Mouse (Mus musculus): ENCODE data around the gene Nfix. TPM values are rescaled to one million over a fixed set of nuclear protein-coding genes. Genes with fewer than 3 reads are reported as not detected.

Gene Nfix
- total and polyA plus RNA-seq, 3 experiments, result 68.7 to 297 (median 274) TPM

- no peak overlapping the region for H3K4me3 ChIP-seq
- no peak overlapping the region for H3K27ac ChIP-seq
- 63% methylated on average over 4 of the region's 4 CpGs for WGBS
- intact Hi-C loops (cut with DNase I), result no loop called here
- H3K79me2 ChIP-seq (replicated peaks; ENCODE audit: control insufficient read depth, insufficient read depth, low read length), result no peaks in the 10 kb centered on the region
- H3K4me1 ChIP-seq (ENCODE audit: control insufficient read depth, insufficient read depth, low read length), result no peaks in the 10 kb centered on the region
- H3K36me3 ChIP-seq (ENCODE audit: control insufficient read depth, insufficient read depth, low read length), result no peaks in the 10 kb centered on the region
- DNase-seq, result no peak
- TF ChIP-seq EP300 (IDR thresholded peaks at IDR 0.05; ENCODE audit: insufficient read depth, low read depth, low read length), result no peak
- no peak for TF ChIP-seq POLR2A (IDR thresholded peaks at IDR 0.05; ENCODE audit: insufficient read depth, low read depth, low read length)
- no peak overlapping the region for H3K9ac ChIP-seq (ENCODE audit: low read depth, low read length)
- no peaks in the 10 kb centered on the region for H3K27me3 ChIP-seq (ENCODE audit: control insufficient read depth, insufficient read depth, low read length)
Observed at GRCm38 (mm10) chr8:84825636-84826035, 25.5 kb upstream of the Nfix start.

- Histone ChIP-seq H3K27me3 (ENCODE audit: control insufficient read depth, insufficient read depth, low read length) (no peaks in the 10 kb centered on the region), H3K79me2 (replicated peaks; ENCODE audit: control insufficient read depth, insufficient read depth, low read length) (no peaks in the 10 kb centered on the region), H3K27ac (no peak overlapping the region), H3K9ac (ENCODE audit: low read depth, low read length) (no peak overlapping the region), H3K36me3 (ENCODE audit: control insufficient read depth, insufficient read depth, low read length) (no peaks in the 10 kb centered on the region), H3K4me3 (no peak overlapping the region), H3K4me1 (ENCODE audit: control insufficient read depth, insufficient read depth, low read length) (no peaks in the 10 kb centered on the region)
- intact Hi-C loops (cut with DNase I), result loop anchor here (5.0 kb wide), 1 partner anchor 461 kb away; no protein-coding TSS in a partner anchor
- TF ChIP-seq EP300 (IDR thresholded peaks at IDR 0.05; ENCODE audit: insufficient read depth, low read depth, low read length) (no peak), CTCF (IDR thresholded peaks at IDR 0.05) (peak; percentile 84)
- DNase-seq, result peak; percentile 60 to 71
- 2% methylated on average over 18 of the region's 18 CpGs for WGBS
Observed at GRCm38 (mm10) chr8:84823653-84824052, 23.5 kb upstream of the Nfix start.

DNA sequence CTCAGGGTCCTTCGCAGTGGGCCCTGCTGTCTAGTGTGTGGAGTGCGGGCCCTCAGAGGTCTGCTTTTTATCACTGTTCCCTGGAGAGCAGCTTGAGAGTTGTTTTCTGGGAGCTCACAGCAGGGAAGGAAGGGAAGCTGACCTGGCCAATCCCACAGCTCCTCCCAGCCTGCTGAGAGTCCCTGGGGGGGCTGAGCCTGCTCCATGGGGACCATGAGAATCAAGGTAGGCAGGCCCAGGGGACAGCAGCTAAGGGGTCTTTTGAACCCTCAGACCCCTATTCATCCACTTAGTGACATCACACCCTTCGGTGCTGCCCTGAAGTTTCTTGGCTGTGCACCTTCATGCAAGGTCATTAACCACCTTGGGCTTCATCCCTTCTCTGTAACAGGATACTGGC is 22.6 kb upstream of the Nfix start, which contains the start of gene Dand5:
Gene Dand5, minus strand, starts transcription at position 101 of the 400 bp plus-strand sequence.
- no peaks in the 10 kb centered on the region for H3K36me3 ChIP-seq (ENCODE audit: control insufficient read depth, insufficient read depth, low read length)
- no peaks in the 10 kb centered on the region for H3K79me2 ChIP-seq (replicated peaks; ENCODE audit: control insufficient read depth, insufficient read depth, low read length)
- H3K4me3 ChIP-seq, result no peak within 1 kb of the TSS
- no peaks in the 10 kb centered on the region for H3K27me3 ChIP-seq (ENCODE audit: control insufficient read depth, insufficient read depth, low read length)
- H3K4me1 ChIP-seq (ENCODE audit: control insufficient read depth, insufficient read depth, low read length), result no peaks in the 10 kb centered on the region
- H3K27ac ChIP-seq, result no peak within 1 kb of the TSS
- TF ChIP-seq CTCF (IDR thresholded peaks at IDR 0.05) (no peak), EP300 (IDR thresholded peaks at IDR 0.05; ENCODE audit: insufficient read depth, low read depth, low read length) (no peak), POLR2A (IDR thresholded peaks at IDR 0.05; ENCODE audit: insufficient read depth, low read depth, low read length) (no peak)
- no peak within 1 kb of the TSS for H3K9ac ChIP-seq (ENCODE audit: low read depth, low read length)
- 59% methylated on average over 3 of the region's 3 CpGs for WGBS
- intact Hi-C loops (cut with DNase I), result loop anchor here (5.0 kb wide), 1 partner anchor 460 kb away; no protein-coding TSS in a partner anchor
- no peak for DNase-seq

- TF ChIP-seq POLR2A (IDR thresholded peaks at IDR 0.05; ENCODE audit: insufficient read depth, low read depth, low read length), result no peak
- TF ChIP-seq EP300 (IDR thresholded peaks at IDR 0.05; ENCODE audit: insufficient read depth, low read depth, low read length), result no peak
- TF ChIP-seq CTCF (IDR thresholded peaks at IDR 0.05), result no peak
- no peak overlapping the region for H3K4me3 ChIP-seq
- no peaks in the 10 kb centered on the region for H3K36me3 ChIP-seq (ENCODE audit: control insufficient read depth, insufficient read depth, low read length)
- H3K9ac ChIP-seq (ENCODE audit: low read depth, low read length), result no peak overlapping the region
- no peaks in the 10 kb centered on the region for H3K79me2 ChIP-seq (replicated peaks; ENCODE audit: control insufficient read depth, insufficient read depth, low read length)
- 81% methylated on average over 17 of the region's 17 CpGs for WGBS
- peaks cover 3% of the 10 kb centered on the region for H3K4me1 ChIP-seq (ENCODE audit: control insufficient read depth, insufficient read depth, low read length)
- no peak for DNase-seq
- no peaks in the 10 kb centered on the region for H3K27me3 ChIP-seq (ENCODE audit: control insufficient read depth, insufficient read depth, low read length)
- H3K27ac ChIP-seq, result no peak overlapping the region
- intact Hi-C loops (cut with DNase I), result no loop called here
Observed at GRCm38 (mm10) chr8:84816117-84816516, 16.0 kb upstream of the Nfix start.

DNA sequence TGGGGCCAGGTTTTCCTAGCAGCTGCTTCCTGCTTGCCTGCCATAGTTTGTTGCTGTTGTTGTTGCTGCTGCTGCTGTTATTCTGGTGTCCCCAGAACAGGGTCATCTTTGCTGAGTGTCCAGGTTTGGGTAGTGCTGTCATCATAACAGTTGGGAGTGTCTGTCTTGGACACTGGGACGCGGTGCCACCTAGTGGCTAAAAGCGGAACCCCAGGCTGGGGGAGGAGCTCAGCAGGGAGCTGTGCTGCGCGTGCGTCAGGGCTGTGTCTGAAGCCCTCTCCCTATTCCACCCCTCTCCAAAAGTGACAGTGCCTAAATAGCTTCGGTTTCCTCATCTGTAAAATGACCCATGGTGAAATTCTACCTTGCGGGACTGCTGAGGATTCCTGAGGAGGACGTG is 15.4 kb upstream of the Nfix start:
- peak overlapping the region; percentile 57 for H3K27ac ChIP-seq
- 15% methylated on average over 9 of the region's 9 CpGs for WGBS

DNA sequence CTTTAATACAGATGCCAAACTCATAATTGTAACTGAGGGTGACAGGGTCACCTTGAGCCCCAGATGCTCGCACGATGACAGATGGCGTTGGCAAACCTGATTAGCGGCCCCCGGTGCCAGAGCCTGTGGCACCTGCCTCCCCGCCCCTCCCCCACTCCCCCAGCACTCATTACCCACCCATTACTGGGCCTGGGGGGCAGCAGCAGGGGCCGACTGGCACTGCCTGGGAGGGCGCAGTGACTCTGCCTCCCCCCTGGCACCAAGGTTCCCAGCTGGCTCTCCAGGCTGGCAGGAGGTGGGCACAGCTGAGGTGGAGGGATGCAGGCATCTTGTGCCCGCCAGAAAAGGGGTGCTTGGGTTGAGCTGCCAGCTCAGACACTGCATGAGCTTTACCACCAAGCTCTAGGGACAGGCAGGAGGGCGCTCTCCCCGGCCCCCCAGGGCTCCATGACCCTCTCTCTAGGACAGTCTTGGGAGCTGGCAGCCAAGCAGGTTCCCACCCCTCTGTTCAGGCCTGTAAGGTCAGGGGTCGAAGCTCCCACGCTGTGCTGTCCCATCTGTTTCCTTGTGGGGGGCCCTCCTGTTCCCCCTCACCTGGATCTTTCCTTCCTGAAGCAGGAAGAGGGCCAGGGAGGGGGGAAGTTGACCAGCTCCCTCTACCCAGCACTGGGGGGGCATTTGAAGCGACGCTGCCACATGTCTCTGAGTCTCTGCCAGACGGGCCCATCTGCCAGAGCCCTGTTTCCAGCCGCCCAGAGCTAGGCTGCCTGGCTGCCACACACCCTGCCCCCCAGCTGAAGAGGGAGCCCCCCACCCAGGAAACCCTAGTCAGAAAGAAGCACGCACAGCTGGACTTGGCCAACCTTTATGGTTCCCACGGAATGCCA is 14.7 kb upstream of the Nfix start:
- 26% methylated on average over 19 of the region's 19 CpGs for WGBS

More for the DNA sequence above, 15.4 kb upstream of the Nfix start:
- no peaks in the 10 kb centered on the region for H3K27me3 ChIP-seq (ENCODE audit: control insufficient read depth, insufficient read depth, low read length)
- no peaks in the 10 kb centered on the region for H3K79me2 ChIP-seq (replicated peaks; ENCODE audit: control insufficient read depth, insufficient read depth, low read length)
- peak; percentile 92 to 99 for DNase-seq
- H3K4me1 ChIP-seq (ENCODE audit: control insufficient read depth, insufficient read depth, low read length), result peaks cover 3% of the 10 kb centered on the region
- TF ChIP-seq CTCF (IDR thresholded peaks at IDR 0.05) (no peak; the same call in 1 of the 2 replicates), EP300 (IDR thresholded peaks at IDR 0.05; ENCODE audit: insufficient read depth, low read depth, low read length) (peak; percentile 88)
- H3K9ac ChIP-seq (ENCODE audit: low read depth, low read length), result 0 out of 2 replicates have a peak overlapping the region, but pooled peaks have one; percentile 11
- intact Hi-C loops (cut with DNase I), result loop anchor here (1.0 kb wide), 1 partner anchor 223 kb away; no protein-coding TSS in a partner anchor
- H3K4me3 ChIP-seq, result no peak overlapping the region
- no peaks in the 10 kb centered on the region for H3K36me3 ChIP-seq (ENCODE audit: control insufficient read depth, insufficient read depth, low read length)

More for the DNA sequence above, 14.7 kb upstream of the Nfix start:
- Histone ChIP-seq H3K4me3 (no peak overlapping the region), H3K27me3 (ENCODE audit: control insufficient read depth, insufficient read depth, low read length) (no peaks in the 10 kb centered on the region), H3K36me3 (ENCODE audit: control insufficient read depth, insufficient read depth, low read length) (no peaks in the 10 kb centered on the region), H3K27ac (peak overlapping the region; percentile 57), H3K4me1 (ENCODE audit: control insufficient read depth, insufficient read depth, low read length) (peaks cover 3% of the 10 kb centered on the region), H3K79me2 (replicated peaks; ENCODE audit: control insufficient read depth, insufficient read depth, low read length) (no peaks in the 10 kb centered on the region), H3K9ac (ENCODE audit: low read depth, low read length) (0 out of 2 replicates have a peak overlapping the region, but pooled peaks have one; percentile 11)
- intact Hi-C loops (cut with DNase I), result loop anchor here (1.0 to 5.0 kb wide), 2 partner anchors 222 to 237 kb away; no protein-coding TSS in a partner anchor
- DNase-seq, result no peak
- TF ChIP-seq CTCF (IDR thresholded peaks at IDR 0.05) (no peak), EP300 (IDR thresholded peaks at IDR 0.05; ENCODE audit: insufficient read depth, low read depth, low read length) (no peak), POLR2A (IDR thresholded peaks at IDR 0.05; ENCODE audit: insufficient read depth, low read depth, low read length) (no peak)

All from heart, adult 2 months (tissue).